Mouse (Mus musculus) right cerebral cortex, postnatal 4 days (tissue): ENCODE measurements around the gene Ank3.
A peak's percentile ranks its signal among the peaks of the same experiment; 100 is the strongest.

Experiments used
- DNase-seq: peaks from one replicate; pipeline ENCODE4 v3.0.0-alpha.2; 2022

Ank3 gene

DNA sequence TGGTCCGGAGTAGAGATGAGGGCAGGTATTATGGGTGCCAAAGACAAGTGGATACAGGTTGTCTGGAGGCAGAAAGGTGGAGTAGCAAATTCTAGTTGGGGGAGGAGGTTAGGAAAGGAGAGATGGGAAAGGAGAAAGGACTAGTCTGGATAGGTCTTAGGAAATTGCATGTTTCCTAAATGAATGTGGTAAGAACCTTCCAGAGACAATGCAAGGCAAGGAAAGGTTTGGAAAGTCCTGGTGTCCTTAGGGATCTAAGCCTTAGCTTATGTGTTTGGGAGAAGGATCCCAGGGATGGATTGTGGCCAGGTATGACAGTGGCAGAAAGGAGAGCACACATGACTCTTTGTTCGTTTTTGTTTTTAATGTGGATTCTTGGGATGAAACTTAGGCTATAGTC is 139.7 kb downstream of the Ank3 start:
- DNase-seq: no peak

DNA sequence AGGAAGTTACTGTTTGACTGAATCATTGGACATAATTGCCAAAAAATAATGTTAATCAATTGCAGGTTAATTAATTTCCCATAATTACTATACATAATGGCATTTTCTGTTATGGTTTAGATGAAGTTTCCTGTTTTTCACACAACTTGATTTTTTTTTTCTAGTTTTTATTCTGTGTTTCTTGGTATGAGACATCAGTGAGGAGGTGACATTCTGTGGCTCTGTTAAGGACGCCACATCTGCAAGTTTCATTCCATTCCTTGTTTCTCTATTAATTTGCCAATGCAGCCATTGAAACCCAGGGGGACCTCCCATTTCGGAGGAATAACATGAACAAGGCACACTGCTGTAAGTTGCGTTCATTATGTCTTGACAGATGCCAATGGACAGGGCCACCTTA is 143.9 kb downstream of the Ank3 start:
- no peak for DNase-seq

DNA sequence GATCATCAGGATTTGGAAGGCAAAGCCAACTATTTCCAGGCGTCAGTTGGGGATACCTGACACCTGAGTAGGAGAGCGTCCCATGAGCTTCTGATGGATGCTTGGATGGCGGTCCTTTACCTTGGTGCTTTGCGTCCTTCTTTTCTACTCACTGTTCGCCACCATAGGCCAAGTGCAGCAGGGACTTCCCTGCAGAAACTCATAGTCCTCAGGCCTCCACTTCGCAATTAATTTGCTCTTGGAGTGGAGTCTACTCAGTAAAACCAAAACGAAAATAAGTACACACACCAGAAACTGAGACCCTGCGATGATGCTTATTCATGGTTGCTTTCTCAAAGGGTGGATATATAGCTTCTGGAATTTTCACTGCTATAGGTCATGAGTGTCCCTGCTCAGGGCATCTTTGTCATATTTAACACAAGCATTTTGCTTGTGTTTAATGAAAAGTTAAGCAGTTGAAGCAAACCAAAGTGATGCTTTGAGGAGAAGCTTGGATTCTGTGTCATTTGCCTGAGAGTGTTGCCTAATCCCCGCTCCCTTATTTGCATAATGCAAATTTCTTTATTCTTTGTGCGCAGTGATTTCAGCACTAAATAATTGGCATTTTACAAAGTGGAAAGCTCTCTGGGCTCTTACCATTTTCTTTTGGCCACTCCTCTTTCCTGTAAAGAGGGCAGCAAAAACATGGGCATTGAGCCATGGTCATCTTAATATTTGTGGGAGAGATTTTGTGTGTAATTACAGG is 145.5 kb downstream of the Ank3 start:
- DNase-seq: no peak

DNA sequence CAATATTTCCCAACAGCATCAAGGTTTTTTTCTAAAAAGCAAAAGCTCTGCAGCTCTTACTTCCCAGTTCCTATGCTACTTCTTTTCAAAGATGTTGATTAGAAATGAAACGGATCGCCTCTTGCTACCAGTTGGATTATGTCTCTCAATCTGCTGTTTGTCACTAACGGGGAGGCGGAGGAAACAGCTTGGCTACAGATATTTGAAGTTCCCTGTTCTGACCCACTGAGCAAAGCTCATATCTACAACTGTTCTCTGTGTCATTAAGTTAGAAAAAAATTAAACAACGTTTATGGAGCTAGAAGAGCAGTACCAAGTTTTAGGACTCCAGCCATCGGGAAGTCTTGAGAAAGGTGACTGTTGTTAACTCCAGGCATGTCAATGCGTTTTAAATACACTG is 146.1 kb downstream of the Ank3 start:
- DNase-seq: no peak

DNA sequence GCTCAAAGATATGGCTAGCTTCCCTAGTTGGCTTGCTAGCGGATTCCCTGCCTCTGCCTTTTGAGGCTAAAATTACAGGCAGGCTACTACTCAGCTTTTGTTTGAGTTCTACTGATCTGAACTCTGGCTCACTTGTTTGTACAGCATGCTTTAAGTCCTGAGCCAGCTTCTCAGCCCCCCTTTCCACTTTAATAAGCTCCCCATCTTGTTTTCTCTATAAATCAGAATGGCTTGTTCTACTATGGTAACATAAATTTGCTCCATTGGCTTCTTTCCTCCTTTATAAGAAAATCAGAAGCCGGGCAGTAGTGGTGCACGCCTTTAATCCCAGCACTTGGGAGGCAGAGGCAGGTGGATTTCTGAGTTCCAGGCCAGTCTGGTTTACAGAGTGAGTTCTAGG is 147.4 kb downstream of the Ank3 start:
- DNase-seq: no peak

DNA sequence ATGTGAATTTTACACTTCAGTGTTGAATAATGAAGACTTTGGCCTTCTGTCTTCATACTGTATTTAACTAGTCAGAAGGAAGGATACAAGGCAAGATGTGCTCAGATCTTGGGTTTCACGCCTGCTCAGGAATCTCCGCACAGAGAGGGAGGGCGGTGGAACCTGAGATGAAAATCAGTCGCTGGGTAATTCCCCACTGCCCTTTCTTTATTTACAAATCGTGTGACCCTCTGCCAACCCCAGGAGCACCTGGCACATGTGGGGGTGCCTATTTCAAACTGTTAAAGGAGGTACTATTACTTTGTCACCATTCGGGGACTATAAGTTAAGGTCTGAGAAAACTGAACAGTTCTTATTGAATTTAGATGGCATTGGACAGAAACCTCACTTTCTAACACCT is 148.1 kb downstream of the Ank3 start:
- DNase-seq: no peak

DNA sequence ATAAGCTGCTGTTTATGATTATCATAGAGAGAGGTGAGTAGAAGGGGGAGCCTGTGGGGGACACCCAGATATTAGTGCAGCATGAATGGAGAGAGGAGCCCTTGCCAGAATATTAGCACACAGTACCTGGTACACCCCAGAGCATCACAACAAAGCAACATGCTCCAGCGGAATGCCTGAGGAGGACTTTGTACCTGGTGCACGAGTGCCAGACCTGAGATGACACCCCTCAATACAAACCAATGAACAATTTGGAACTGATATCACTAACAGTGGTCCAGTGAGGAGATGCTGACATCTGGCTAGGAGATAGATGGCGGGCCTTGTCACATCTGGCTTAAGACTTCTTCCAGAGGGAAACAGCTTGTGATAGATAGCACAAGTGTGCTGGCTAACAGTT is 150.2 kb downstream of the Ank3 start:
- no peak for DNase-seq

- DNase-seq: no peak
These were observed 150.6 kb downstream of the Ank3 start for GRCm38 (mm10) chr10:69549221-69549620.

GRCm38 (mm10) chr10:69550824-69551223 is 152.3 kb downstream of the Ank3 start:
- DNase-seq: no peak

DNA sequence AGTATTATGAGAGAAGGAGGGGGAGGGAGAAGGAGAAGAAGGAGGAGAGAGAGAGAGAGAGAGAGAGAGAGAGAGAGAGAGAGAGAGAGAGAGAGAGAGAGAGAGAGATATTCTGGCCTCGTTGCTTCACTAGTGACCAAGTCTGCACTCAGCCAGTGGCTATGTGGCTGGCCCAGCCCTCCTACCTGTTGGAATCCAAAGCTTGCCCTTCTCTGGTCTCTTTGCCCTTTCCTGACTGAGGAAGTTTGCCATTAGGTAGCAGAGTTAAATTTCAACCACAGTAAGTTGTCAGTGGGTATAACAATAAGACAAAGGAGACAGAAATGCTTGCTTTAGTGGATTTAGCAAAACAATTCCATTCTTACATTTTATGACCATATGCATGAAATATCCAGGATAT is 154.5 kb downstream of the Ank3 start:
- no peak for DNase-seq

DNA sequence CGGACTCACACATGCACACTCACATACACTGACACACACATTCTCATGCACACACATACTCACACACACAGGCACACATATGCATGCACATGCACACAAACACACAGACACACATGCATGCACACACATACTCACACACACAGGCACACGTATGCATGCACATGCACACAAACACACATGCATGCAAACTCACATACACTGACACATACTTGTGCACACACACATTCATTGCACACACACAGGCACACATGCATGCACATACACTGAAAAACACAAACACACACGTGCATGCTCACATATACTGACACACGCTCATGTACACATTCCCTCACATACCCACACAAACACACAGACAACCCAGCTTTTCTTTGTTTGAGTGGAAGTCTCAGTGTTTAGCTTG is 157.0 kb downstream of the Ank3 start:
- no peak for DNase-seq

- peak; percentile 49 for DNase-seq
These were observed 157.7 kb downstream of the Ank3 start for GRCm38 (mm10) chr10:69556278-69556677.

DNA sequence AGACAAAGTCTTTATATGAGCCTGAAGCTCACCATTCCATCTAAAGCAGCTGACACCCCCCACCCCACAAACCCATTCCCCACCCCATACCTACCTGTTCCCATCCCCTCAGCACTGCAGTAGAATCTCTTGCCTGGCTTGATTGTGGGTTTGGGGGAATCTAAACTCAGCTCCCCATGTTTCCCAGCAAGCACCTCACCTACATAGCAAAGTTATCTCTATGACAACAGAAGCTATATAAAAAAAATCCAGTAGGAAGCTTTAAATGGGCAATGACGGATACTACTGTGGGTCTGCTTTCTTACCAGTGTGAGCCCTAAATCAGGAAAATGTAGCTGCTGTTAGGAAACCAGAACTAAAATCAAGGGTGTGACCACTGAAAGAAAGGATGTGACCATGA is 161.7 kb downstream of the Ank3 start:
- no peak for DNase-seq

- no peak for DNase-seq
These were observed 164.4 kb downstream of the Ank3 start for GRCm38 (mm10) chr10:69562931-69563330.

DNA sequence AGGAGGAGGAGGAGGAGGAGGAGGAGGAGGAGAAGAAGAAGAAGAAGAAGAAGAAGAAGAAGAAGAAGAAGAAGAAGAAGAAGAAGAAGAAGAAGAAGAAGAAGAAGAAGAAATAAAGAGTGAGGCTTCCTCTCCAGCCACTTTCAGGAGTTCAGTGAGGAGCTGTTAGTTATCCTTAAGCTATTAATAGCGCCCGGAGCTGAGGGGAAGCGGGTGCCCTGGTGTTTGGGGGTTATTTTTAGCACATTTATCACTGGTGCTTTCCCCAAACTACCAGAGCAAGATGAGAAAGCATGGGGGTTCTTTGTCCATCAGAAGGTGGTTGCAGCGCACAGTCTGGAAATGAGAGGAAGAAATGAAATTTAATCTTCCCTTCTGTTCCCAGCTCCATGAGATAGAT is 166.5 kb downstream of the Ank3 start:
- no peak for DNase-seq

DNA sequence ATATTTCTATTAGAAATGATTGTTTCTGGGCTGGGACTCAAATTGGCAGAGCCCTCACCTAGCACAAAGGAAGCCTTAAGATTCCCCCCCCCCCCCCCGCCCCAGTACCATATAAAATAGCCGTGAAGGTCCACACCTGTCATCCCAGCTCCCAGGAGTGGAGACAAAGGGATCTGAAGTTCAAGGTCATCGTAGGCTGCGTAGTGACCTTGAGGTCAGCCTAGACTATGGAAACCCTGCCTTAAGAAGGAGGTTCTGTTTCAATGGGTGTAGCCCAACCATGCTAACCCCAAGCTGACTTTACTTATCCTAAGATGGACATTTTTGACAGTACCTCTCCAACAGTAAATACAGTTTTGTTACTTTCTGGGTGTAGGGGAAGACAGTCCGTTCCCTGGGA is 170.4 kb downstream of the Ank3 start:
- DNase-seq: no peak

DNA sequence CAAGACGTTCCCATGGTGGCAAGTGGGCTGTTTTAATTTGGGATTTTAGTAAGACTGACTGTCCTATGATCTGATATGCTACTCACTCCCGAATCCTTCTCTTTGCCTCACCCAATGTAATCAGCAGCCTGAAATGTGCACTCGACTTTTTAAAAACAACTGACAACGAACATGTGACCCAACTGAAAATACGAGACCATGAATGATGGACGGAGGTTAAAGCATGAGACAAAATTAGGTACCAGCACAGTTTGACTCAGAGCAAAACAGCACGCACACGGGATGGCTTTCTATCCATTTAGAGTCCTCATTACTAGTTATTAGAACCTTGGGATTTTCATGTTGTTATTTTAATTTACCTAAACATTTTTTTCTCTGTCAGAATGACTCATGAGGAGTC is 171.2 kb downstream of the Ank3 start:
- DNase-seq: no peak

- DNase-seq: no peak
These were observed 172.1 kb downstream of the Ank3 start for GRCm38 (mm10) chr10:69570466-69571288.

DNA sequence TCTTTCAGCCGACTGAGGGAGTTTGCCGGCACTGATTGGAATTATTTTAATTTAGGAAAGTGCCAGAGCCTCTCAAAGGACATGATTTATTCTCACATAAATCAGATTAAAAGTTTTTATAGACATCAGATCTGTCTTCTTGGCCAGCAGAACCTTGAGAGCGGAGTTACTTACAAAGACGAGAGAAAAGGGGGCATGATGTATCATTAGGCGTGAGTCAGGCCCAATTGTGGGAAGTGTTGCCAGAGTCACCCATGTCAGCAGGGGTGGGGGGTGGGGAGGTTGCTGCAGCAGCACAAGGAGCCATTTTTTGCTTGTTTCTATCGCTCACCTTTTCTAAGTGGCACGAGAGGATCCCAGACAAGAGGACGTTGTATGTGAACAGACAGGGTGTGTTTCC is 172.8 kb downstream of the Ank3 start:
- no peak for DNase-seq

DNA sequence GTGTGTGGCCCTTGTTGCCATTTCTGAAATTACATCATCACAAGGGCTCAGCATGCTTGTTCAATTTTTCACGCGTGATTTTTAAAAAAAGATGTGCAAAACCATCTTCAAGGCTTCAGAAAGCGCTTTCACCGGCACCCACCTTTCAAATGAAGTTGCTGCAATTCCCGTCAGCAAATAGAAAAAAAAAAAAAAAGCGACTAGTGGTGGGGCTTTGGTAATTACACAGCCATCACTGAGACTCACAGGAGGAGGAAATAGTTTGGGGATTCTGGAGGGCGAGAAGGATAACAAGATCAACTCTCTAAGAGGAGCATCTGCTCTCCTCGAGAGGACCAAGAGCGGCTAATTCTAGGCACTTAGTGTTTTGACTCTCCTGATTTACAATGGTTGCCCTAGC is 173.4 kb downstream of the Ank3 start:
- no peak for DNase-seq

- no peak for DNase-seq
These were observed 174.5 kb downstream of the Ank3 start for GRCm38 (mm10) chr10:69573054-69573453.

DNA sequence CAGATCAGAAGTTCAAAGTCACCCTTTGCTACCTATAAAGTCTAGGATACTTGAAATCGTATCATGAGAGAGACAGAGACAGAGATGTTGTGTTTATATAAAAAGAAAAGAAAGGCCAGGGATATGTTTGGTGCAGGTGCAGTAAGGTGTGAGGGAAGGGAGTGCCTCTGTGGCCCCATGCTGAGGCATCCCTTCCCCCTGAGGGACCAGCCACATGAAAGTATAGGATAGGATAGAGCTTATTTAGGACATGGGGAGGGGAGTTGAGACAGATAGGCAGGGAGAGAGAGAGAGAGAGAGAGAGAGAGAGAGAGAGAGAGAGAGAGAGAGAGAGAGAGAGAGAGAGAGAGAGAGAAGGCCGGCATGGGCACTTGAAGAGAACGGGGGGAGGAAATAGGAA is 175.2 kb downstream of the Ank3 start:
- no peak for DNase-seq

DNA sequence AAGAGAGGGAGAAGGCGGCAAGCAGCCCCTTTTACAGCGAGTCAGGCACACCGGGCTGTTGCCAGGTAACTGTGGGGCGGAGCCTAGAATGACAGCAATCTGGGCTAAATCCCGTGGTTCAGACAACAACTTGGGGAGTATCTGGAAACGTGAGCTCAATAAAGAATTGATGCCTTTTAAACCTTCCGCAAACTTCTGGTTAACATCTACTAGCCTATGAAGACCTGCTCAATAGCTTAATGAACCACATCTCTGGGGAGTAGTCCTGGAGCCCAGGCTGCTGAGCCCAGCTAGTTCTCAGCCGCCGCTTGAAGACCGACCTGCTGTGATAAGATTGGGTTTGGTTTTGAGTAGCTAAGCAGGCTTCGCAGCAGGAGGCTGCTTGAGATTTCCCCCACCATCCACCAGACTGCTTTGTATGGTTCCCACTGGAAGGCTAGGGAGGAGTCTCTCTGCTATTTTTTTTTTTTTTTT is 175.7 kb downstream of the Ank3 start:
- no peak for DNase-seq

DNA sequence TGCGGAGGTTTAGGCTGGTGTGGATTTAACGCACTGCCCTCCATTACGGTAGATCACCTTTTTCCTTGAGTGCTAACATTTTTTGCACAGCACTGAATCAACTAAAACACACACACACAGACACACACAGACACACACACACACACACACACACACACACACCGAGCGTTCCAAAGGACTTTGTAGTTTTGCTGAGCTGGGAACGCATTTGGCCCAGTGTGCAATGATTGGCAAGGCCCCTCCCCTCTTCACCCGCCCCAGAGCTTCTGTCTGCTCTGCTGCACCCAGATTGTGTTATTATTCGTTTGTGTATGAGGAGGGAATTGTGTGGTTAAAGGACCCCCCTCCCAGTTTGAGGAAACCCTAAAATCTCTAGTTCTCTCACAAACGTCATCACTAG is 176.3 kb downstream of the Ank3 start:
- DNase-seq: no peak

DNA sequence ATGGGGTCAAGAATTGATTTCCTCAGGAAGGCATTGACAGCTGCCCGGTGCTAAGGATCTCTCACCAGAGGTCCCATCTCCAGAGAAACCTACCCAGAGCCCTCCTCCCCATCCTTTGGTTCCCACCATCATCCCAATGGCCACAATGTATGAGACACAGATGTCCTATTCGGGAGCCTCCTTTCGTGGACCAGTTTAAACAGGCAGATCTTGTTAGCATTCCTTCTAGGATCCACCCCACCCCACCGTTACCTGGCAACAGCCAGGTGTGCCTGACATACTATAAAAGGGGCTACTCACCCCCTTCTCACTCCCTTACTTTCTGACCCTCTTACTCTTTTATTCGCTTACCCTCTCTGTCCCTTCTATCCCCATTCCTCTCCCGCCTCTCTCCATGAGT is 176.9 kb downstream of the Ank3 start:
- no peak for DNase-seq
